Mouse (Mus musculus) T-helper 17 cell (primary cell): ENCODE measurements around the gene Pde6d.

Experiments
- in situ Hi-C, 2 experiments: fragments of 300-600 bp; cut with MboI, MseI; formaldehyde crosslinking; loops; 1 replicate in 1 of 2; 2 replicates in 1 of 2; pipeline ENCODE4 v1.15.1; 2025; ENCODE audit warnings: high pct_unique_total_duplicates in 2 of 2

Pde6d gene

GRCm38 (mm10) chr1:86582451-86583096 is at the start of gene Pde6d, which contains the start of gene Cops7b:
Gene Pde6d, minus strand, starts transcription at chr1:86582629.
Gene Cops7b, plus strand, starts transcription at chr1:86582904.
- in situ Hi-C loops = loop anchor here (5.0 kb wide), 1 partner anchor 50 kb away; no protein-coding TSS in a partner anchor

DNA sequence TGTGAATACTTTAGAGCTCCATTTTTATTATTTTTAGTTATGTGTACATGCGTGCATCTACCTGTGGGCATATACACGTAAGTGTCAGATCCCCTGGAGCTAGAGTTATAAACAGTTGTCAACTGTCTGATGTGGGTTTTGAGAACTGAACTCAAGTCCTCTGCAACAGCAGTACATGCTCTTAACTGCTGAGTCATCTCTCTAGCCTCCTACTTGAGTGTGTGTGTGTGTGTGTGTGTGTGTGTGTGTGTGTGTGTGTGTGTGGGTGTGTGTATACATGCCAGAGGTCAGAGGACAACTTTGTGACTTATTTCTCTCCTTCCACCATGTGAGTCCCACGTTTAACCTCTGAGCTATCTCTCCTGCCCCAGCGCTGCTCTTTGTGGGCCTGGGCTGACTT is 48.1 kb upstream of the Pde6d start:
- in situ Hi-C loops = no loop called here

DNA sequence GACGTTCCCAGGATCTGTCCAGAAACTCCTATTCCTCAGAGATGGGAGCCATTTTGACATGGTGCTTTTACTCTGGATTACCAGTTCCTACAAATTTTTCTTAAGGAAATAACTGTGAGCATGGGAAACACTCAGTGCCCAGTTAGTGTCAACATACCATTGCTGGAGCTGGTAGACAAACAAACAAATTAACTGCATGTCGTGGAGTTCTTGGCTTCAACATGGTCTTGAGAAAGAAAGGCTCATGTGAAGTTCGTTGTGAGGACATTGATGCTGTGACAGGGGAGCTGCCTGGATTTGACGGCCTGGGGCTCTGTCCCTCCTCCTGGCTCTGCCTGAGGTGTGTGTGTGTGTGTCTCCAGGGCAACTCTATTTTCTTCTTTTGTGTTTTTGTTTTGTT is 47.5 kb upstream of the Pde6d start:
- in situ Hi-C loops = no loop called here

- in situ Hi-C loops = no loop called here
Observed at GRCm38 (mm10) chr1:86628270-86628669, 45.8 kb upstream of the Pde6d start.

- in situ Hi-C loops = no loop called here
Observed at GRCm38 (mm10) chr1:86623001-86624000, 40.9 kb upstream of the Pde6d start.

- in situ Hi-C loops = no loop called here
Observed at GRCm38 (mm10) chr1:86622296-86622695, 39.9 kb upstream of the Pde6d start.

GRCm38 (mm10) chr1:86618454-86619125 is 36.2 kb upstream of the Pde6d start:
- in situ Hi-C loops = loop anchor here in 1 of 2 experiments (5.0 to 10.0 kb wide), 2 partner anchors 424 to 1476 kb away; partner anchors contain the start of gene Ugt1a7c

DNA sequence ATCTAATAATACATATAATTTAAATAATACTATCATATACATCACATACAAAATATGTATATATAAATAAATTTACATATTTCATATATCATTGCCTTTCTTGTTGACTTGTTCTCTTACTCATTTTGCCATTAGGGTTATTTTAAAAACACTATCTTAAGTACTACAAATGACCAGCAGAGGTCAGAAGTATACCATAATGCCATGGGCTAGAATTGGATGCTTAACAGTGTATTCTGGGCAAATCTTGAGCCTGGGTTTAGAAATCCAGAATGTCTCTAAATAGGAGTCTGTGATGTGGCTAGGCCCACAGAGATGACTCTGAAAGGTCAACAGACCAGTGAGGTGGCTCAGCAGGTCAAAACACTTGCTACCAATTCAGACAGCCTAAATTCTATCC is 31.8 kb upstream of the Pde6d start:
- in situ Hi-C loops = loop anchor here in 1 of 2 experiments (10.0 kb wide), 1 partner anchor 1481 kb away; the partner anchor contains the start of gene Ugt1a7c

DNA sequence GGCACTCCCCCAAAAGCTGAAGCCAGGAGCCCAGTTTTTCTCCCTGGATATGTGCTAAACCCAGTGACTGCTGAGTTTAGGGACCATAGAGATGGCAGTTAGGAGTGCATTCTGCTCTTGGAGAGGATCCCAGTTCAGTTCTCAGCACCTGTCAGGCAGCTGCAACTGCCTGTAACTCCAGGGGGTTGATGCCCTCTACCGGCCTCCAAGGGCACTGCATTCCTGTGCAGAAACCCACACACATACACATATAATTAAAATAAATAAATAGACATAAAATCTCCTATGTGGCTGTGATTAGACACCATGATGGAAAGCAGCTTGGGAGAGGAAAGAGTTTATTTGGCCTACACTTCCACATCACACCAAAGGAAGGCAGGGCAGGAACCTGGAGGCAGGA is 29.7 kb upstream of the Pde6d start:
- in situ Hi-C loops = loop anchor here in 1 of 2 experiments (10.0 kb wide), 1 partner anchor 1483 kb away; the partner anchor contains the start of gene Ugt1a7c

GRCm38 (mm10) chr1:86610954-86611353 is 28.5 kb upstream of the Pde6d start:
- in situ Hi-C loops = loop anchor here in 1 of 2 experiments (10.0 kb wide), 1 partner anchor 1484 kb away; the partner anchor contains the start of gene Ugt1a7c

GRCm38 (mm10) chr1:86600117-86600516 is 17.7 kb upstream of the Pde6d start:
- in situ Hi-C loops = no loop called here

- in situ Hi-C loops = no loop called here
Observed at GRCm38 (mm10) chr1:86598516-86598915, 16.1 kb upstream of the Pde6d start.

- in situ Hi-C loops = no loop called here
Observed at GRCm38 (mm10) chr1:86596512-86596911, 14.1 kb upstream of the Pde6d start.

DNA sequence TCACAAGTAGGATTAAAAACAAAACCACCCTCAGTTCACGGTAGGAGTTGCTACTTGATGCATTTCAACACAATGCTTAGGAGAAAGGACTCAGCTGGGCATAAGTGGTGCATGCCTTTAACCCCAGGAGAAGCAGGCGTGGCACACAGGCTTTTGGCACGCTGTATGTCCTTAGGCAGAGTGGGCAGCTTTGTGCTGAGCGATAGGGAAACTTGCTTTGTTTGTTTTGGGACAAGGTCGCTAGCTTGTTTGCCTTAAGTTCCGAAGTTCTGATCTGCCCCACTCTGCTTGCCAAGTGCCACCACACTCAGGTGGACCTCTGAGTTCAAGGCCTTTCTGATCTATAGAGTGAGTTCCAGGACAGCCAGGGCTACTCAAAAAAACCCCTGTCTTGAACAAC is 12.9 kb upstream of the Pde6d start:
- in situ Hi-C loops = no loop called here

GRCm38 (mm10) chr1:86594539-86594938 is 12.1 kb upstream of the Pde6d start:
- in situ Hi-C loops = no loop called here

DNA sequence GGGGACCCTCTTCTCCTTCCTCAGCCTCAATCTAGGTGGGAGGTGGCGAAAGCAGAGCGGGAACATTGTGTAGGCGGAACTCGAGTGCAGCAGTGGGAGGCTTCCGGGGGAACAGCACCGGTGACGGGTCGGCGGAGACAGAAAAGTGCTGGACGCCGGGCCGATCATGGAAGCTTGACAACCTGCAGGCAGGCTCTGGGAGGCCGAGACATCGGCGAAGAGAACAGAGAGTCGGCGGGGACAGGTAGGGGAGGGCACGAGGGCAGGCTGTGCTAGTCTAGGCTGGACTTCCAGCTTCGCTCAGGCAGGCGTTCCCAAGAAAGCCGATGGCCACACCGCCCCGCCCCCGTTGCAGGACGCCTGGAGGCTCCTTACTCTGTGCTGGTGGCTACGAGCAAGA is 4.6 kb upstream of the Pde6d start:
- in situ Hi-C loops = no loop called here

GRCm38 (mm10) chr1:86583709-86584108 is 1.3 kb upstream of the Pde6d start:
- in situ Hi-C loops = loop anchor here (5.0 kb wide), 1 partner anchor 51 kb away; no protein-coding TSS in a partner anchor

DNA sequence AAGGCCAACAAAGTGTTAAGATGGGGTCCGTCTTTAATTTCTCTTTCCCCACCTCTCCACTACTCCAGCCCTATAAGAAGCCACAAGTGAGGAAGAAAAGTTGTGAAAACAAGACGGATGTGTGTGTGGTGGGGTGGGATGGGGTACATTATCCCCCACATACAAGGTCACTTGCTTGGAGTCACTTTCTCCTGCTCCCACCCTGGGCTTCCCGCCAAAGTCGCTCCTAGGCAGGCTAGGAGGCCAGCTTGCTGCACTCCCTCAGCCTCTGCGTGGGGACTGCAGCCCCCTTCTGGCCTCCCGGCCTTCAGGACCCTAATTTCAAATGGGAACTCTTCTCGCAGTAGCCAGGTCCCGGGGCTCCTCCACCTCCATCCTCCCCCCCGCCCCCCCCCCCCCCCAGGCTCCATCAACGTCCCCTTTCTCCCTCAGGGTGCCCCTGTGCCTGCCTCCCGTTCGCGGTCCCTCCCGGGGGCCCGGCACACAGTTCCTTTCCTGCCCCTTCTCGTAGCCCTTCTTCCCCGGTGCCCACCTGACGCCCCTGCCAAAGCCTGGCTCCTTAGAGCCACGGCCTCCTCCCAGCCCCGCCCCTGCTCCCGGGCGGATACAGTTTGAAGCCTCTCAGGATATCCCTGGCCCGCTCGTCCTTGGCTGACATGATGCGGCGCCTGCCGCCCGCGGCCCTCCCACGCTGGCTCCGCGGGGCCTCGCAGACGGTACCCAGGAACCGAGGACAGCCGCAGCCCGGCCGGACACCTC is 558 bp downstream of the Pde6d start:
- in situ Hi-C loops = loop anchor here (5.0 kb wide), 1 partner anchor 50 kb away; no protein-coding TSS in a partner anchor

DNA sequence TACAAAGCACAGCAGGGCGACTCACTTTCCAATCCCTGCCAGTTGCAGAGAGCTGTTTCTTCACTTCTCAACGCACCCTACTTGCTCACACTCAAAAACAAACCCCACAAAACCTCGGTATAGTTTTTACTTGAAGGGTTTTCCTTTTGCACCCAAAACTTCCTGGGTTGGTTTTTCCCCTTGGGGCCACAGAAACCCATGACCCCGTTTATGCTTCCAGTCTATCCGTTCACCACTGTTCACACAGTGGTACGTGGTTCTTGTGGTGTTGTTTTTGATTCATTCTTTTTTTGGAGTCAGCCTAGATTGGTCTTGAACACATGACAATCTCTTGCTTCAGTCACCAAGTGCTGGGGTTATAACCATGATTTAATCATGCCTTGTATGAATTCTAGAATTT is 2.0 kb downstream of the Pde6d start:
- in situ Hi-C loops = loop anchor here (5.0 kb wide), 1 partner anchor 48 kb away; no protein-coding TSS in a partner anchor

DNA sequence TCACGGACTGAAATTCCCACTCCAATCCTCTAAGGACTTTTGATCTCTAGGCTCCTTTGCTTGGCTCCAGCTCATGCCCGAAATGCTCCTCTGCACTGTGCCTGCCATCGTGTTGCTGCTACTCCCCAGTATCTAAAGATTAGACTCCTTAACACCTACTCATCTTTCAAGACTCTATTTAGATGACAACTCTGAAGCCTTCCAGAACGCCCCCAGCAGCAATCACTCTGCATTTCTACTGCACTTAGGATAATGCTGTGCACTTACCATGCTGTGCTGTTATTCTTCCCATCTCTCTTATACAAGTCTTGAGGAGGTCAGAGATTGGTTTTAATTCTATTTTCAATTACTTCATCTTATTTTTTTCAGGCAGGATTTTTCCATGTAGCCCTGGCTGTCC is 10.5 kb downstream of the Pde6d start:
- in situ Hi-C loops = no loop called here

DNA sequence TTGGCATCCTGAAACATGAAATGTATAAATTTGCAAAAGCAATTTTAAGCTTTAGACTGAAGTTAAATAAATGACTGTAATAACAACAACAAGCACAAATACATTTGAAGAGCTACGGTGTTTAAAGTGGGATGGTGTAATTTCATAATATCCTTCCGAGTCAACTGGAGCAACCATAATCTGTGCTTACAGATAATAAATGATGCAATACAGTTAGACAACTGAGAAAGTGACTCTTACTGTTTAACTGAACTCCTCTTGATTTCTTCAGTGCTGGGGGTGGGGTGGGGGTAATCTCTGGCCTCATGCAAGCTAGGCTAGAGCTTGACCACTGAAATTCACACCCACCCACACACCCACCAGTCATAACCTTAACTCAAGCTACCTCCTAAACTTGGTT is 11.0 kb downstream of the Pde6d start:
- in situ Hi-C loops = no loop called here
